Mouse (Mus musculus) lung, adult 2 months (tissue): Measurements from ENCODE around the gene Me3.

Experiments used
- CTCF ChIP-seq: fragments of 200-500 bp; IDR thresholded peaks from 2 replicates; pipeline ENCODE4 v1.5.1; 2011; ENCODE audit warnings: mild to moderate bottlenecking, low read length, control low read depth; ENCODE audit not compliant: insufficient read depth
- POLR2A ChIP-seq: fragments of 200-500 bp; IDR thresholded peaks from 2 replicates; pipeline ENCODE4 v1.6.1; 2011; ENCODE audit warnings: low read depth, mild to moderate bottlenecking, control low read depth, low read length, borderline replicate concordance; ENCODE audit errors: extremely low read depth

- TF ChIP-seq POLR2A (no peak), CTCF (no peak)
Measured at GRCm38 (mm10) chr7:89679621-89680140, 47.5 kb downstream of the Me3 start.
